Comparison of ENCODE assay signal across 14 mouse cellular contexts in genomic region chr9:104760031-104760430, GRCm38 (mm10).
"Had no signal": no experiment of that assay in that cellular context is flagged by ENCODE, and none has a peak within 500 bp of the region (broad histone marks: within the 10 kb centered on the region; RNA-seq: fewer than 3 reads in every experiment).

No protein-coding gene starts in this region.

- DNase-seq: liver, postnatal 0 days; lung, adult 2 months; lung, postnatal 14 days; lung, postnatal 36 days; right cerebral cortex, adult 18-20 months; right cerebral cortex, postnatal 25 days; right cerebral cortex, postnatal 4 days; spleen, adult 18-20 months; thymus, adult 18-20 months; thymus, postnatal 14 days; thymus, postnatal 36 days had no signal

- ATAC-seq: liver, postnatal 0 days; lung, postnatal 0 days; midbrain, embryonic 13.5 days; midbrain, embryonic 15.5 days had no signal
